Mouse (Mus musculus) intestine, embryonic 15.5 days (tissue): Measurements from ENCODE around the gene Trpm7. TPM values are rescaled to one million over a fixed set of nuclear protein-coding genes. Genes with fewer than 3 reads are reported as not detected.
A peak's percentile ranks its signal among the peaks of the same experiment; 100 is the strongest.
"Not testable (repeated sequence)": the region's sequence is repeated elsewhere in the genome, so short reads cannot be mapped to it uniquely, and the experiment has no call there.

Source experiments
- ATAC-seq: fragments of 200-750 bp; cut with Nextera tagmentation; 2 replicates; pipeline ENCODE4 v1.8.0; 2017; ENCODE audit warnings: moderate TSS enrichment, moderate library complexity
- H3K27ac ChIP-seq: fragments of 300-500 bp; sonication (generic); 2 replicates; pipeline ENCODE4 v1.5.1; 2015; ENCODE audit warnings: mild to moderate bottlenecking, inconsistent platforms
- H3K27me3 ChIP-seq: fragments of 300-500 bp; sonication (generic); replicated peaks from 2 replicates; pipeline ENCODE4 v1.6.1; 2015; ENCODE audit warnings: inconsistent platforms
- H3K36me3 ChIP-seq: fragments of 300-500 bp; sonication (generic); 2 replicates; pipeline ENCODE4 v1.6.1; 2015; ENCODE audit warnings: inconsistent platforms
- H3K4me1 ChIP-seq: fragments of 300-500 bp; sonication (generic); replicated peaks from 2 replicates; pipeline ENCODE4 v1.6.1; 2015; ENCODE audit warnings: inconsistent platforms
- H3K4me2 ChIP-seq: fragments of 300-500 bp; sonication (generic); replicated peaks from 2 replicates; pipeline ENCODE4 v1.6.1; 2015; ENCODE audit warnings: mild to moderate bottlenecking, inconsistent platforms
- H3K4me3 ChIP-seq: fragments of 300-500 bp; sonication (generic); replicated peaks from 2 replicates; pipeline ENCODE4 v1.5.1; 2015; ENCODE audit warnings: inconsistent platforms
- H3K9ac ChIP-seq: fragments of 300-500 bp; sonication (generic); 2 replicates; pipeline ENCODE4 v1.6.1; 2015; ENCODE audit warnings: inconsistent platforms
- H3K9me3 ChIP-seq: fragments of 300-500 bp; sonication (generic); 2 replicates; pipeline ENCODE4 v1.6.1; 2016; ENCODE audit warnings: inconsistent platforms
- WGBS: fragments of 180-500 bp; shearing (Covaris S2); methylation state at CpG from one replicate; pipeline ENCODE4 v1.1.7; 2015; 5-methylcytosine and 5-hydroxymethylcytosine counted together
- polyA plus RNA-seq: library from polyadenylated mRNA; unstranded; fragments of >200 nt; fragmentation: Nextera tagmentation; extraction: Ambion mirVana; gene quantifications from 2 replicates; pipeline ENCODE4 v1.2.1, GENCODE M21; 2015

Trpm7 gene
- polyA plus RNA-seq, 1 experiment from 2014 or later = 46.3 TPM

DNA sequence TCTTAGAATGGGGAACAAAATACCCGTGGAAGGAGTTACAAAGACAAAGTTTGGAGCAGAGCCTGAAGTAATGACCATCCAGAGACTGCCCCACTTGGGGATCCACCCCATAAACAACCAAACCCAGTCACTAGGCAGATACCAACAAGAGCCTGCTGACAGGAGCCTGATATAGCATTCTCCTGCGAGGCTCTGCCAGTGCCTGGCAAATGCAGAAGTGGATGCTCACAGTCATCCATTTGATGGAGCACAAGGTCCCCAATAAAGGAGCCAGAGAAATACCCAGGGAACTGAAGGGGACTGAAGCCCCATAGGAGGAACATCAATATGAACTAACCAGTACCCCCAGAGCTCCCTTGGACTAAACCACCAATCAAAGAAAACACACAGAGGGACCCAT is 6.7 kb upstream of the Trpm7 start:
- not testable (repeated sequence) for ATAC-seq, H3K36me3 ChIP-seq, H3K4me3 ChIP-seq, H3K4me2 ChIP-seq, H3K27ac ChIP-seq, H3K9me3 ChIP-seq, H3K9ac ChIP-seq, H3K27me3 ChIP-seq, H3K4me1 ChIP-seq
- 63% methylated on average over 2 of the region's 2 CpGs for WGBS

DNA sequence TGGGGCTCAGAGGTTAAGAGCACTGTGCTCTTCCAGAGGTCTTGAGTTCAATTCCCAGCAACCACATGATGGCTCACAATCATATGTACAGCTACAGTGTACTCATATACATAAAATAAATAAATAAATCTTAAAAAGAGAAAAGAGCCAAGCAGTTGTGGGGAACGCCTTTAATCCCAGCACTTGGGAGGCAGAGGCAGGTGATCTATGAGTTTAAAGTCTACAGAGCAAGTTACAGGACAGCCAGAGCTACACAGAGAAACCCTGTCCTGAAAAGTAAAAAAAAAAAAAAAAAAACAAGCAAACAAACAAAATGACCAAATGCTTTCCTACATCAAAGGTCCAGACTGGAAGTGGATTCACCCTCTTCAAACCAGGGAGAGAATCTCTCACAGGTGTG is 2.0 kb upstream of the Trpm7 start:
- no peak overlapping the region for H3K9ac ChIP-seq
- no peaks in the 10 kb centered on the region for H3K9me3 ChIP-seq
- no peak overlapping the region for H3K4me3 ChIP-seq
- H3K4me1 ChIP-seq = 0 out of 2 replicates have a peak, but pooled peaks cover 3% of the 10 kb centered on the region
- no peak overlapping the region for H3K27ac ChIP-seq
- no peak overlapping the region for H3K4me2 ChIP-seq
- 90% methylated on average over 1 of the region's 1 CpGs for WGBS
- no peaks in the 10 kb centered on the region for H3K27me3 ChIP-seq
- ATAC-seq = no peak
- no peaks in the 10 kb centered on the region for H3K36me3 ChIP-seq

GRCm38 (mm10) chr2:126875516-126875835 is 554 bp downstream of the Trpm7 start:
- Histone ChIP-seq H3K4me2 (peak overlapping the region; percentile 63), H3K9ac (peak overlapping the region; percentile 86), H3K9me3 (no peaks in the 10 kb centered on the region), H3K27ac (peak overlapping the region; percentile 96), H3K27me3 (no peaks in the 10 kb centered on the region), H3K36me3 (no peaks in the 10 kb centered on the region), H3K4me3 (peak overlapping the region; percentile 63), H3K4me1 (0 out of 2 replicates have a peak, but pooled peaks cover 3% of the 10 kb centered on the region)
- WGBS = under 1% methylated on average over 18 of the region's 18 CpGs
- ATAC-seq = peak; percentile 67

- ATAC-seq = no peak
- Histone ChIP-seq H3K27me3 (no peaks in the 10 kb centered on the region), H3K27ac (peak overlapping the region; percentile 96), H3K4me1 (0 out of 2 replicates have a peak, but pooled peaks cover 3% of the 10 kb centered on the region), H3K9me3 (no peaks in the 10 kb centered on the region), H3K4me3 (peak overlapping the region; percentile 63), H3K9ac (peak overlapping the region; percentile 86), H3K4me2 (peak overlapping the region; percentile 63), H3K36me3 (no peaks in the 10 kb centered on the region)
- WGBS = 23% methylated on average over 13 of the region's 13 CpGs
Measured at GRCm38 (mm10) chr2:126874809-126875515, 1.1 kb downstream of the Trpm7 start.

DNA sequence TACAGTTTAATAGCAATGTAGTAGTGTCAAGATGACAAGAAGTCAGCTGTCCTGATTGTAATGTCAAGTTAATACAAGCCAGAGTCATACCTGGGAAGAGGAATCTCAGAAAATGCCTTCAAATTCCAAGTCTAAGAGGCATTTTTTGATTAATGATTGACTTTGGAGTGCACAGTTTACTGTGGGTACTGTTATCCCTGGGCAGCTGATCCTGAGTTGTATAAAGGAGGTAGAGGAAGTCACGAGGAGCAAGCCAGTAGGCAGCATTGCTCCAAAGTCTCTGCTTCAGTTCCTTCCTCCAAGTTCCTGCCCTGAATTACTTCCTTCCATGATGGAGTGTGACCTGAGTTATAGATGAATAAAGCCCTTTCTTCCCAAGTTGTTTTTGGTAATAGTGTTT is 9.7 kb downstream of the Trpm7 start:
- no peak overlapping the region for H3K9ac ChIP-seq
- 80% methylated on average over 1 of the region's 1 CpGs for WGBS
- H3K4me1 ChIP-seq = 0 out of 2 replicates have a peak, but pooled peaks cover 4% of the 10 kb centered on the region
- no peaks in the 10 kb centered on the region for H3K9me3 ChIP-seq
- no peak overlapping the region for H3K4me3 ChIP-seq
- no peak overlapping the region for H3K27ac ChIP-seq
- H3K36me3 ChIP-seq = no peaks in the 10 kb centered on the region
- no peak overlapping the region for H3K4me2 ChIP-seq
- ATAC-seq = peak; percentile 91
- H3K27me3 ChIP-seq = no peaks in the 10 kb centered on the region

DNA sequence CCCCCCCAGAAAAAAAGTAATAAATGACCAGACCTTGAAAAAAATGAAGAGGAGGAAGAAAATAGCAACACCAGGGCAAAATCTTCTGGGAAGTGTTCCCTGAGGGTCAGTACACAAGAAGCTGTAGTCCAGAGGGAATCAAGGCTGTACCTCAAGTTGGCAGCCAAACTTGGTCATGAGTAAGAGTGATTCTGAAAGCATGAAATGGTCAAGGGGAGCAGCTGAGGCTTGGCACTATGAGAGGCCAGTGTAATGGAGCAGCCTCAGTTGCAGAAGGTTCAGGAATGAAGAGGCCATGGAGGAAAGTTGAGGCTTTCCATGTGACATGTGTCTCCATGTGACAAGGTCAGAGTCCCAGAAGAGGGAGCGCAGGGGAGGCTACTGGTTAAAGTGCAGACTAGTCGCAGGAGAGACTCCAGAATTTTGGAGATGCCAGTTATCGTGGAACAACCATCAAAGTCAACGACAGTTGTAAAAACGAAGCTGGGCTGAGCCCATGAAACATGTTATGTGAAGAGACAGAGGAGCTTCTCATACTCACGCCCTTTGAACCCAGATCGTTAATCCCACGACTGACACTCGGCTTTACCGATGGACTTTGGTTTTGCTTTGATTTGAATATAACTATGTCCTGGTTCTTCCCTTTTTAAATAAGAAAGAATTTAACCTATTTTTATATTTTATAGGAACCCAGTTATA is 10.4 kb downstream of the Trpm7 start:
- peak; percentile 76 for ATAC-seq
- Histone ChIP-seq H3K9me3 (no peaks in the 10 kb centered on the region), H3K4me2 (no peak overlapping the region), H3K9ac (no peak overlapping the region), H3K4me3 (no peak overlapping the region), H3K4me1 (0 out of 2 replicates have a peak, but pooled peaks cover 4% of the 10 kb centered on the region), H3K36me3 (no peaks in the 10 kb centered on the region), H3K27me3 (no peaks in the 10 kb centered on the region), H3K27ac (no peak overlapping the region)
- WGBS = 73% methylated on average over 10 of the region's 10 CpGs

GRCm38 (mm10) chr2:126865026-126865425 is 11.0 kb downstream of the Trpm7 start:
- Histone ChIP-seq H3K4me1 (0 out of 2 replicates have a peak, but pooled peaks cover 4% of the 10 kb centered on the region), H3K27ac (no peak overlapping the region), H3K36me3 (no peaks in the 10 kb centered on the region), H3K4me2 (no peak overlapping the region), H3K9me3 (no peaks in the 10 kb centered on the region), H3K4me3 (no peak overlapping the region), H3K9ac (no peak overlapping the region), H3K27me3 (no peaks in the 10 kb centered on the region)
- ATAC-seq = no peak
- 92% methylated on average over 3 of the region's 3 CpGs for WGBS

GRCm38 (mm10) chr2:126844751-126845150 is 31.3 kb downstream of the Trpm7 start:
- H3K4me1 ChIP-seq = no peaks in the 10 kb centered on the region
- no peaks in the 10 kb centered on the region for H3K9me3 ChIP-seq
- no peak overlapping the region for H3K4me3 ChIP-seq
- no peak overlapping the region for H3K27ac ChIP-seq
- H3K9ac ChIP-seq = no peak overlapping the region
- no peaks in the 10 kb centered on the region for H3K27me3 ChIP-seq
- no peak for ATAC-seq
- H3K4me2 ChIP-seq = no peak overlapping the region
- WGBS = 82% methylated on average over 4 of the region's 4 CpGs
- 0 out of 2 replicates have a peak, but pooled peaks cover 8% of the 10 kb centered on the region for H3K36me3 ChIP-seq

DNA sequence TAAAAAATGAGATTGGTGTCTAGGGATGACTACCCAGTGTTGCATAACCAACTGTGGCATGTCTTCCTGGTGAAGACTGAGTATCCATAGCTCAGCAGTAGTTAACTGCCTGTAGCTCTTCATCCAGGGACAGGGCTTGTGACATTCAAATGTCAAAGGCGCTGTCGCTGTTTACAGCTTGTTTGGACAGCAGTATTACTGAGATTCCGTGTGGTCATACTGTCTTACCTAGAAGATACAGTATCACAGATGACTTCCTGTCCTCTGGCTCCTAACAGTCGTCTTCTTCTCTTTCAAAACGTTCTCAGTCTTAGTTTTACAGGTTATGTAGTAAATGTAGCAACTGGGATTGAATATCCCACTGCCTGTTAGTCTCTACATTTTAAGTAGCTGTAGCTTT is 37.2 kb downstream of the Trpm7 start:
- no peak for ATAC-seq
- Histone ChIP-seq H3K27me3 (no peaks in the 10 kb centered on the region), H3K9ac (no peak overlapping the region), H3K9me3 (no peaks in the 10 kb centered on the region), H3K27ac (no peak overlapping the region), H3K4me2 (no peak overlapping the region), H3K36me3 (peaks cover 10% of the 10 kb centered on the region; the same call in 1 of the 2 replicates), H3K4me3 (no peak overlapping the region), H3K4me1 (no peaks in the 10 kb centered on the region)
- 90% methylated on average over 5 of the region's 5 CpGs for WGBS

- Histone ChIP-seq H3K4me3 (no peak overlapping the region), H3K36me3 (peaks cover 9% of the 10 kb centered on the region; the same call in 1 of the 2 replicates), H3K4me2 (no peak overlapping the region), H3K27ac (no peak overlapping the region), H3K9me3 (no peaks in the 10 kb centered on the region), H3K4me1 (no peaks in the 10 kb centered on the region), H3K27me3 (no peaks in the 10 kb centered on the region), H3K9ac (no peak overlapping the region)
- no peak for ATAC-seq
- WGBS = 81% methylated on average over 2 of the region's 2 CpGs
Measured at GRCm38 (mm10) chr2:126817414-126817813, 58.6 kb downstream of the Trpm7 start.

DNA sequence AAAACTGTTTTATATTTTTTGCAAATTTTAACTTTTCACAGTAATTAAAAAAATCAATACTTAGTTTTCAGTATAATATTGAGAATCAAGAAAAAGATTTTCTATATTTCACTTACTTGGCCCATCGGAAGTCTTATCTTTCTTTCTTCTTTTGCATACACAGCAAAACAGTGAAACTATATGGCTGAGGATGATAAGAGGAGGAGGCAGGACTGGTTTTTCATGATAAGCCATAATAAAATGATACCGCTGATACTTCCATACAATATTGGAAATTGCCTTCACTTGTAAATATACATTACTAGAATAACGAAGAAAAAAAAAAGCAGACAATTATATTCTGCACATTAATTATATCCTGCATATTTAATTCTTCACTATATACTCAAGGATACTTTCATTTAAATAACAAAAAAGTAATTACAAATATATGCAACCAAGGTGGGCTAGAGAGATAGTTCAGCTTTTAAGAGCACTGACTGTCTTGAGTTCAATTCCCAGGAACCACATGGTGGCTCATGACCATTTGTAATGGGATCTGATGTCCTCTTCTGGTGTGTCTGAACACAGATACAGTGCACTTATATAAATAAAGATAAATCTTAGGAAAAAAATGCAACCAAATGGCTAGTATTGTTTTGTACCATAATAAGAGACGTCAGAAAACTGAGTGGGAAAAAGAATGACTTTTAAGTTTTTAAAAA is 59.2 kb downstream of the Trpm7 start:
- 81% methylated on average over 4 of the region's 4 CpGs for WGBS
- Histone ChIP-seq H3K4me2 (no peak overlapping the region), H3K9ac (no peak overlapping the region), H3K9me3 (no peaks in the 10 kb centered on the region), H3K27me3 (no peaks in the 10 kb centered on the region), H3K27ac (no peak overlapping the region), H3K36me3 (peaks cover 9% of the 10 kb centered on the region; the same call in 1 of the 2 replicates), H3K4me3 (no peak overlapping the region), H3K4me1 (no peaks in the 10 kb centered on the region)
- no peak for ATAC-seq

GRCm38 (mm10) chr2:126815822-126816221 is 60.2 kb downstream of the Trpm7 start:
- H3K4me3 ChIP-seq = no peak overlapping the region
- no peak overlapping the region for H3K9ac ChIP-seq
- WGBS = 32% methylated on average over 1 of the region's 1 CpGs
- H3K4me1 ChIP-seq = no peaks in the 10 kb centered on the region
- no peaks in the 10 kb centered on the region for H3K9me3 ChIP-seq
- no peak for ATAC-seq
- no peak overlapping the region for H3K4me2 ChIP-seq
- H3K27ac ChIP-seq = no peak overlapping the region
- H3K27me3 ChIP-seq = no peaks in the 10 kb centered on the region
- H3K36me3 ChIP-seq = peaks cover 12% of the 10 kb centered on the region; the same call in 1 of the 2 replicates
